Mouse (Mus musculus): ENCODE results near the gene Rnf220. TPM values are rescaled to one million over a fixed set of nuclear protein-coding genes. Genes with fewer than 3 reads are reported as not detected.

Rnf220 gene
- polyA plus RNA-seq, 1 experiment, result 38.2 TPM

GRCm38 (mm10) chr4:117449151-117449550 lies 47.7 kb downstream of the Rnf220 start:
- peaks cover 2% of the 10 kb centered on the region; the same call in 1 of the 2 replicates for H3K9me3 ChIP-seq
- TF ChIP-seq FLI1 (IDR thresholded peaks at IDR 0.05; ENCODE audit: low read length) (no peak), GATA1 (IDR thresholded peaks at IDR 0.05; ENCODE audit: borderline replicate concordance, low read length) (no peak)
- no peak overlapping the region for H3K4me3 ChIP-seq (replicated peaks)
- H3K4me1 ChIP-seq, result peaks cover 13% of the 10 kb centered on the region
- H3K27me3 ChIP-seq (replicated peaks), result peaks cover 12% of the 10 kb centered on the region
- H3K36me3 ChIP-seq (replicated peaks; ENCODE audit: low read length), result no peaks in the 10 kb centered on the region

GRCm38 (mm10) chr4:117447926-117448325 lies 48.9 kb downstream of the Rnf220 start:
- Histone ChIP-seq H3K27me3 (replicated peaks) (peaks cover 12% of the 10 kb centered on the region), H3K4me1 (peaks cover 13% of the 10 kb centered on the region), H3K4me3 (replicated peaks) (no peak overlapping the region), H3K9me3 (no peaks in the 10 kb centered on the region), H3K36me3 (replicated peaks; ENCODE audit: low read length) (no peaks in the 10 kb centered on the region)
- TF ChIP-seq FLI1 (IDR thresholded peaks at IDR 0.05; ENCODE audit: low read length), result no peak
- TF ChIP-seq GATA1 (IDR thresholded peaks at IDR 0.05; ENCODE audit: borderline replicate concordance, low read length), result no peak

- H3K36me3 ChIP-seq (replicated peaks; ENCODE audit: low read length), result no peaks in the 10 kb centered on the region
- H3K4me1 ChIP-seq, result peaks cover 16% of the 10 kb centered on the region
- TF ChIP-seq FLI1 (IDR thresholded peaks at IDR 0.05; ENCODE audit: low read length) (no peak), GATA1 (IDR thresholded peaks at IDR 0.05; ENCODE audit: borderline replicate concordance, low read length) (no peak)
These were observed 51.2 kb downstream of the Rnf220 start for GRCm38 (mm10) chr4:117445516-117446207.

GRCm38 (mm10) chr4:117438919-117439318 lies 57.9 kb downstream of the Rnf220 start:
- Histone ChIP-seq H3K4me3 (replicated peaks) (no peak overlapping the region), H3K4me1 (peaks cover 3% of the 10 kb centered on the region; the same call in 1 of the 2 replicates), H3K36me3 (replicated peaks; ENCODE audit: low read length) (no peaks in the 10 kb centered on the region), H3K9me3 (no peaks in the 10 kb centered on the region), H3K27me3 (replicated peaks) (peaks cover 30% of the 10 kb centered on the region)
- TF ChIP-seq FLI1 (IDR thresholded peaks at IDR 0.05; ENCODE audit: low read length) (no peak), GATA1 (IDR thresholded peaks at IDR 0.05; ENCODE audit: borderline replicate concordance, low read length) (no peak)

More at GRCm38 (mm10) chr4:117445516-117446207, 51.2 kb downstream of the Rnf220 start:
- Histone ChIP-seq H3K9me3 (no peaks in the 10 kb centered on the region), H3K27me3 (replicated peaks) (peaks cover 21% of the 10 kb centered on the region), H3K4me3 (replicated peaks) (no peak overlapping the region)

- H3K4me1 ChIP-seq, result peaks cover 3% of the 10 kb centered on the region; the same call in 1 of the 2 replicates
- no peak for TF ChIP-seq FLI1 (IDR thresholded peaks at IDR 0.05; ENCODE audit: low read length)
- TF ChIP-seq GATA1 (IDR thresholded peaks at IDR 0.05; ENCODE audit: borderline replicate concordance, low read length), result no peak
- no peaks in the 10 kb centered on the region for H3K36me3 ChIP-seq (replicated peaks; ENCODE audit: low read length)
- H3K9me3 ChIP-seq, result no peaks in the 10 kb centered on the region
- H3K4me3 ChIP-seq (replicated peaks), result no peak overlapping the region
- peaks cover 32% of the 10 kb centered on the region for H3K27me3 ChIP-seq (replicated peaks)
These were observed 58.8 kb downstream of the Rnf220 start for GRCm38 (mm10) chr4:117438064-117438463.

GRCm38 (mm10) chr4:117436995-117437660 lies 59.7 kb downstream of the Rnf220 start:
- TF ChIP-seq FLI1 (IDR thresholded peaks at IDR 0.05; ENCODE audit: low read length) (no peak), GATA1 (IDR thresholded peaks at IDR 0.05; ENCODE audit: borderline replicate concordance, low read length) (no peak)
- peaks cover 35% of the 10 kb centered on the region for H3K27me3 ChIP-seq (replicated peaks)
- H3K4me1 ChIP-seq, result peaks cover 4% of the 10 kb centered on the region; the same call in 1 of the 2 replicates
- H3K4me3 ChIP-seq (replicated peaks), result no peak overlapping the region
- H3K9me3 ChIP-seq, result no peaks in the 10 kb centered on the region
- no peaks in the 10 kb centered on the region for H3K36me3 ChIP-seq (replicated peaks; ENCODE audit: low read length)

- no peaks in the 10 kb centered on the region for H3K36me3 ChIP-seq (replicated peaks; ENCODE audit: low read length)
- H3K9me3 ChIP-seq, result no peaks in the 10 kb centered on the region
- H3K27me3 ChIP-seq (replicated peaks), result peaks cover 48% of the 10 kb centered on the region
- peaks cover 15% of the 10 kb centered on the region for H3K4me1 ChIP-seq
- no peak overlapping the region for H3K4me3 ChIP-seq (replicated peaks)
- TF ChIP-seq FLI1 (IDR thresholded peaks at IDR 0.05; ENCODE audit: low read length) (no peak), GATA1 (IDR thresholded peaks at IDR 0.05; ENCODE audit: borderline replicate concordance, low read length) (no peak)
These were observed 62.5 kb downstream of the Rnf220 start for GRCm38 (mm10) chr4:117434336-117434735.

- peaks cover 63% of the 10 kb centered on the region for H3K27me3 ChIP-seq (replicated peaks)
- TF ChIP-seq FLI1 (IDR thresholded peaks at IDR 0.05; ENCODE audit: low read length) (no peak), GATA1 (IDR thresholded peaks at IDR 0.05; ENCODE audit: borderline replicate concordance, low read length) (no peak)
- H3K4me3 ChIP-seq (replicated peaks), result no peak overlapping the region
- H3K4me1 ChIP-seq, result peaks cover 34% of the 10 kb centered on the region
- no peaks in the 10 kb centered on the region for H3K36me3 ChIP-seq (replicated peaks; ENCODE audit: low read length)
- H3K9me3 ChIP-seq, result no peaks in the 10 kb centered on the region
These were observed 67.2 kb downstream of the Rnf220 start for GRCm38 (mm10) chr4:117429604-117430003.

- H3K4me1 ChIP-seq, result peaks cover 34% of the 10 kb centered on the region
- H3K36me3 ChIP-seq (replicated peaks; ENCODE audit: low read length), result no peaks in the 10 kb centered on the region
- no peak for TF ChIP-seq FLI1 (IDR thresholded peaks at IDR 0.05; ENCODE audit: low read length)
- TF ChIP-seq GATA1 (IDR thresholded peaks at IDR 0.05; ENCODE audit: borderline replicate concordance, low read length), result no peak; the same call in 2 of the 3 replicates
- peaks cover 52% of the 10 kb centered on the region for H3K27me3 ChIP-seq (replicated peaks)
- peak overlapping the region; percentile 16 for H3K4me3 ChIP-seq (replicated peaks)
- no peaks in the 10 kb centered on the region for H3K9me3 ChIP-seq
These were observed 69.3 kb downstream of the Rnf220 start for GRCm38 (mm10) chr4:117427540-117427939.

GRCm38 (mm10) chr4:117421077-117421476 lies 75.8 kb downstream of the Rnf220 start:
- Histone ChIP-seq H3K27me3 (replicated peaks) (peaks cover 30% of the 10 kb centered on the region), H3K4me1 (no peaks in the 10 kb centered on the region), H3K36me3 (replicated peaks; ENCODE audit: low read length) (no peaks in the 10 kb centered on the region), H3K4me3 (replicated peaks) (no peak overlapping the region), H3K9me3 (peaks cover 7% of the 10 kb centered on the region; the same call in 1 of the 2 replicates)
- TF ChIP-seq GATA1 (IDR thresholded peaks at IDR 0.05; ENCODE audit: borderline replicate concordance, low read length), result no peak
- no peak for TF ChIP-seq FLI1 (IDR thresholded peaks at IDR 0.05; ENCODE audit: low read length)

Data from megakaryocyte, embryonic 14.5 days (primary cell).